Comparison of ENCODE assay signal across 12 mouse cellular contexts in genomic region chr2:157187223-157187622, GRCm38 (mm10).
"Had no signal": no experiment of that assay in that cellular context is flagged by ENCODE, and none has a peak within 500 bp of the region (broad histone marks: within the 10 kb centered on the region; RNA-seq: fewer than 3 reads in every experiment).

No protein-coding gene starts in this region.

- H3K4me3 ChIP-seq: left cerebral cortex, adult 2 months; limb, embryonic 10.5 days; liver, embryonic 12.5 days; midbrain, embryonic 13.5 days; myocyte had no signal

- H3K4me2 ChIP-seq: liver, embryonic 12.5 days; lung, embryonic 14.5 days; midbrain, embryonic 13.5 days had no signal

- H3K27me3 ChIP-seq: liver, embryonic 12.5 days; midbrain, embryonic 13.5 days had no signal

- H3K27ac ChIP-seq: left cerebral cortex, adult 2 months; limb, embryonic 10.5 days; liver, embryonic 12.5 days; macrophage; midbrain, embryonic 13.5 days had no signal

- DNase-seq: kidney, adult 11 months; kidney, adult 9 months; kidney, postnatal 14 days; lung, embryonic 14.5 days; lung, postnatal 10 days; thymus, postnatal 36 days had no signal

- H3K4me1 ChIP-seq: limb, embryonic 10.5 days; midbrain, embryonic 13.5 days had no signal

- H3K9ac ChIP-seq: liver, embryonic 12.5 days; lung, embryonic 14.5 days; midbrain, embryonic 13.5 days had no signal

- H3K9me3 ChIP-seq: limb, embryonic 10.5 days; liver, embryonic 12.5 days; midbrain, embryonic 13.5 days had no signal

- ATAC-seq: liver, embryonic 12.5 days; midbrain, embryonic 13.5 days had no signal
